Mouse (Mus musculus) spleen, embryonic (tissue): ENCODE results near the gene Dnlz.

Experiments used
- CTCF ChIA-PET: fragments of 350-600 bp; sonication (Branson Sonifier 250); formaldehyde crosslinking; loops from one replicate; lab custom pipeline; 2022; lab: Charles Lee

The Dnlz gene

GRCm38 (mm10) chr2:26351358-26352290 lies at the start of gene Dnlz:
Gene Dnlz (minus strand): TSS chr2:26352110.
- CTCF ChIA-PET, result no interaction called here

- CTCF ChIA-PET, result no interaction called here
Observed at GRCm38 (mm10) chr2:26401023-26401422, 49.1 kb upstream of the Dnlz start.

GRCm38 (mm10) chr2:26400296-26400695 lies 48.4 kb upstream of the Dnlz start:
- CTCF ChIA-PET, result no interaction called here

- CTCF ChIA-PET, result no interaction called here
Observed at GRCm38 (mm10) chr2:26399647-26400046, 47.7 kb upstream of the Dnlz start.

- CTCF ChIA-PET, result no interaction called here
Observed at GRCm38 (mm10) chr2:26398978-26399377, 47.1 kb upstream of the Dnlz start.

GRCm38 (mm10) chr2:26391617-26392016 lies 39.7 kb upstream of the Dnlz start:
- CTCF ChIA-PET, result no interaction called here

- CTCF ChIA-PET, result interaction anchor here (1.5 kb wide), 1 partner anchor 10 kb away, joined by 4 read pairs; the partner anchor contains the start of gene Snapc4
Observed at GRCm38 (mm10) chr2:26390954-26391353, 39.0 kb upstream of the Dnlz start.

- CTCF ChIA-PET, result interaction anchor here (0.6 to 1.5 kb wide), 2 partner anchors 9 kb away, joined by 3 to 4 read pairs; partner anchors contain the start of gene Snapc4
Observed at GRCm38 (mm10) chr2:26389154-26389690, 37.3 kb upstream of the Dnlz start, which contains the start of the genes Entr1 and Pmpca. Gene Entr1 (minus strand): TSS chr2:26389316. Gene Pmpca (plus strand): TSS chr2:26389339.

- CTCF ChIA-PET, result no interaction called here
Observed at GRCm38 (mm10) chr2:26388682-26389153, 36.8 kb upstream of the Dnlz start.

GRCm38 (mm10) chr2:26387713-26388112 lies 35.8 kb upstream of the Dnlz start:
- CTCF ChIA-PET, result interaction anchor here (0.6 kb wide), 1 partner anchor 19 kb away, joined by 3 read pairs; no protein-coding TSS in a partner anchor

- CTCF ChIA-PET, result interaction anchor here (1.2 kb wide), 1 partner anchor 9 kb away, joined by 4 read pairs; no protein-coding TSS in a partner anchor
Observed at GRCm38 (mm10) chr2:26380871-26381270, 29.0 kb upstream of the Dnlz start.

- CTCF ChIA-PET, result interaction anchor here (1.2 kb wide), 1 partner anchor 10 kb away, joined by 4 read pairs; no protein-coding TSS in a partner anchor
Observed at GRCm38 (mm10) chr2:26380131-26380771, 28.3 kb upstream of the Dnlz start, which contains the start of gene Snapc4. Gene Snapc4 (minus strand): TSS chr2:26380653.

GRCm38 (mm10) chr2:26372396-26372795 lies 20.5 kb upstream of the Dnlz start:
- CTCF ChIA-PET, result no interaction called here

- CTCF ChIA-PET, result no interaction called here
Observed at GRCm38 (mm10) chr2:26368572-26368971, 16.7 kb upstream of the Dnlz start.

GRCm38 (mm10) chr2:26367911-26368310 lies 16.0 kb upstream of the Dnlz start:
- CTCF ChIA-PET, result no interaction called here

- CTCF ChIA-PET, result interaction anchor here (0.6 kb wide), 2 partner anchors 9 to 67 kb away, joined by 3 to 4 read pairs; no protein-coding TSS in a partner anchor
Observed at GRCm38 (mm10) chr2:26364738-26365465, 13.0 kb upstream of the Dnlz start.

- CTCF ChIA-PET, result no interaction called here
Observed at GRCm38 (mm10) chr2:26363481-26363880, 11.6 kb upstream of the Dnlz start.

- CTCF ChIA-PET, result no interaction called here
Observed at GRCm38 (mm10) chr2:26362991-26363390, 11.1 kb upstream of the Dnlz start.

GRCm38 (mm10) chr2:26360772-26361171 lies 8.9 kb upstream of the Dnlz start, which contains the start of gene Card9:
Gene Card9 (minus strand): TSS chr2:26360918.
- CTCF ChIA-PET, result interaction anchor here (0.7 kb wide), 1 partner anchor 48 kb away, joined by 3 read pairs; no protein-coding TSS in a partner anchor

- CTCF ChIA-PET, result interaction anchor here (0.6 to 0.7 kb wide), 2 partner anchors 42 to 47 kb away, joined by 3 to 4 read pairs; no protein-coding TSS in a partner anchor
Observed at GRCm38 (mm10) chr2:26359983-26360382, 8.1 kb upstream of the Dnlz start.
